26 mouse cellular contexts compared by ENCODE assay signal in the genomic region with DNA sequence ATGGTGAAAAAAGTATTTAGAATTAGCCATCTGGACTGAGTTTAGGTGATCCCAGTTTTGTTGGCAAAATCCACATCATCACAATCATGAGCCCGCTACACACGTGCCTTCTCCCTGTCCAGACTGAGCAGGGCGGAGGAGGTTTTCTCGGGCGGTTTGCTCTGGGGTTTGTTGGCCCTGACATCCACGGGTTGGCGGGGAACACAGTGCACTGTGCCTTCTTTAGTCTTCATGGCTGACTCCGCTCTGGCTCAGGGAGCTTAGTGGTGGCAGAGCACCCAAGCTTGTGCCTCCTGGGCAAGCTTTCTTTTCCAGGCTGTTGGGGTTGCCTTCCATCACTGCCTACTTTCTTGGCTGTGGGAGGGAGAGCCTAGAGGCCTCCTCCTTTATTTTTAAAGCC. TPM values are rescaled to one million over a fixed set of nuclear protein-coding genes. Genes with fewer than 3 reads are reported as not detected.
DNase-seq lines count a peak whose midpoint lies in the region; ATAC-seq and TF ChIP-seq lines count a peak whose summit lies in the region.
"Had no signal": no experiment of that assay in that cellular context is flagged by ENCODE, and none has a peak within 500 bp of the region (broad histone marks: within the 10 kb centered on the region; RNA-seq: fewer than 3 reads in every experiment).

No protein-coding gene starts in this region.

- H3K27me3 ChIP-seq in cerebellum, adult 2 months (ENCODE audit: control insufficient read depth, insufficient read depth, low read length) = no peaks in the 10 kb centered on the region
- no peaks in the 10 kb centered on the region for H3K27me3 ChIP-seq in midbrain, embryonic 16.5 days (ENCODE audit: control insufficient read depth, insufficient read depth, low read depth, low read length)
- H3K27me3 ChIP-seq: forebrain, embryonic 15.5 days; hindbrain, embryonic 12.5 days; kidney, embryonic 15.5 days; neural tube, embryonic 15.5 days had no signal

- H3K9me3 ChIP-seq in midbrain, embryonic 16.5 days (replicated peaks; ENCODE audit: control insufficient read depth, low read length, poor library complexity, severe bottlenecking) = no peaks in the 10 kb centered on the region
- H3K9me3 ChIP-seq: forebrain, embryonic 15.5 days; hindbrain, embryonic 12.5 days; kidney, embryonic 15.5 days; midbrain, embryonic 10.5 days; neural tube, embryonic 15.5 days had no signal

- H3K27ac ChIP-seq in gastrocnemius, adult 2 months = peak overlapping the region; percentile 43; the same call in 1 of the 2 replicates
- H3K27ac ChIP-seq in cerebellum, adult 2 months (ENCODE audit: insufficient read depth, low read length) = no peak overlapping the region
- H3K27ac ChIP-seq in midbrain, embryonic 16.5 days (ENCODE audit: low read length) = no peak overlapping the region
- H3K27ac ChIP-seq: forebrain, embryonic 15.5 days; heart, adult 2 months; hindbrain, embryonic 12.5 days; kidney, embryonic 15.5 days; macrophage; midbrain, embryonic 10.5 days; neural tube, embryonic 15.5 days; stomach, postnatal 0 days had no signal

- 25% methylated on average over 8 of the region's 8 CpGs for WGBS in cerebellum, adult 2 months
- WGBS in midbrain, embryonic 16.5 days = 91% methylated on average over 8 of the region's 8 CpGs

- H3K36me3 ChIP-seq in midbrain, embryonic 16.5 days (ENCODE audit: control insufficient read depth, insufficient read depth, low read length) = peaks cover 26% of the 10 kb centered on the region

- peak; percentile 55 for DNase-seq in gastrocnemius, adult 2 months
- no peak for DNase-seq in gastrocnemius, adult 8-10 months (ENCODE audit: low spot score in 2 of 2)
- peak; percentile 6 for DNase-seq in brain, embryonic 14.5 days (ENCODE audit: low read depth)
- peak; percentile 53 to 64 for DNase-seq in cerebellum, adult 2 months
- peak; percentile 53 to 66 for DNase-seq in cerebellum, postnatal 25 days
- DNase-seq in adrenal gland, postnatal 10 days = no peak
- DNase-seq: adrenal gland, adult 2 months; gastrocnemius, postnatal 10 days; heart, adult 2 months; kidney, adult 11 months; kidney, postnatal 4 days; layer of hippocampus, adult 9-11 months; liver, postnatal 0 days; right cerebral cortex, adult 18-20 months; thymus, adult 2 months; thymus, postnatal 4 days had no signal

- ATAC-seq in midbrain, embryonic 16.5 days = no peak
- ATAC-seq: forebrain, embryonic 15.5 days; liver, postnatal 0 days; lung, postnatal 0 days had no signal

- H3K4me2 ChIP-seq in midbrain, embryonic 16.5 days (ENCODE audit: low read length) = no peak overlapping the region
- H3K4me2 ChIP-seq: forebrain, embryonic 15.5 days; hindbrain, embryonic 12.5 days; kidney, embryonic 15.5 days; neural tube, embryonic 15.5 days had no signal

- intact Hi-C loops in gastrocnemius, adult 2 months (cut with DNase I) = no loop called here

- no peak overlapping the region for H3K9ac ChIP-seq in midbrain, embryonic 16.5 days (ENCODE audit: low read depth, low read length)
- H3K9ac ChIP-seq: forebrain, embryonic 15.5 days; hindbrain, embryonic 12.5 days; kidney, embryonic 15.5 days; liver, postnatal 0 days; neural tube, embryonic 15.5 days had no signal

- no peaks in the 10 kb centered on the region; the same call in 1 of the 2 replicates for H3K4me1 ChIP-seq in cerebellum, adult 2 months (ENCODE audit: control insufficient read depth, insufficient read depth, low read length)
- no peaks in the 10 kb centered on the region; the same call in 1 of the 2 replicates for H3K4me1 ChIP-seq in midbrain, embryonic 16.5 days (ENCODE audit: control insufficient read depth, insufficient read depth, low read length)
- H3K4me1 ChIP-seq: forebrain, embryonic 15.5 days; hindbrain, embryonic 12.5 days; kidney, embryonic 15.5 days; midbrain, embryonic 10.5 days; neural tube, embryonic 15.5 days had no signal

- no peak for TF ChIP-seq POLR2A in brain, embryonic 14.5 days (IDR thresholded peaks at IDR 0.05; ENCODE audit: borderline replicate concordance, extremely low read depth, insufficient read depth, insufficient read length, poor library complexity, severe bottlenecking)
- TF ChIP-seq POLR2A in cerebellum, adult 2 months (IDR thresholded peaks at IDR 0.05; ENCODE audit: borderline replicate concordance, insufficient read depth, low read length) = no peak

- no peak for TF ChIP-seq CTCF in gastrocnemius, adult 2 months (IDR thresholded peaks at IDR 0.05)
- TF ChIP-seq CTCF in brain, embryonic 14.5 days (IDR thresholded peaks at IDR 0.05; ENCODE audit: borderline replicate concordance, extremely low read depth, insufficient read depth, insufficient read length) = no peak
- TF ChIP-seq CTCF in cerebellum, adult 2 months (IDR thresholded peaks at IDR 0.05; ENCODE audit: borderline replicate concordance, insufficient read depth, low read depth, low read length) = no peak

- no peak overlapping the region for H3K4me3 ChIP-seq in gastrocnemius, adult 2 months
- no peak overlapping the region for H3K4me3 ChIP-seq in cerebellum, adult 2 months (replicated peaks; ENCODE audit: insufficient read depth, low read depth, low read length)
- H3K4me3 ChIP-seq in midbrain, embryonic 16.5 days (ENCODE audit: low read depth, low read length) = no peak overlapping the region
- H3K4me3 ChIP-seq: forebrain, embryonic 15.5 days; heart, adult 2 months; hindbrain, embryonic 12.5 days; kidney, embryonic 15.5 days; midbrain, embryonic 10.5 days; neural tube, embryonic 15.5 days had no signal

RNA-seq across cellular contexts. Expression of gene Rnf145, which starts 41.6 kb away (rescaled TPM):
- total RNA-seq in gastrocnemius, adult 2 months (2021) = 1 to 10 TPM; 6.0 to 7.3 TPM
- total RNA-seq in gastrocnemius, adult 8-10 months (2022) = 10 to 100 TPM in 1 of 4 experiments, 1 to 10 TPM in 3; 5.7 to 12.5 (median 6.9) TPM
- polyA plus RNA-seq in brain, embryonic 14.5 days (2012; rRNA removed) = 179 and 193 TPM in 2 replicates
- polyA plus RNA-seq in cerebellum, adult 2 months (2012; rRNA removed) = 94.2 and 94.6 TPM in 2 replicates
- polyA plus RNA-seq in midbrain, embryonic 16.5 days (2015; fragmentation: Nextera tagmentation; extraction: Ambion mirVana) = 108 and 110 TPM in 2 replicates
- 10 to 100 TPM; 49.3 to 74.8 TPM for total RNA-seq in adrenal gland, postnatal 10 days (2021)

RNA-seq across cellular contexts. Expression of gene Ebf1, which starts 56.7 kb away (rescaled TPM):
- total RNA-seq in gastrocnemius, adult 2 months (2021) = 10 to 100 TPM in 1 of 2 experiments, 1 to 10 TPM in 1; 9.4 to 10.3 TPM
- total RNA-seq in gastrocnemius, adult 8-10 months (2022) = 1 to 10 TPM; 5.1 to 8.0 (median 6.2) TPM
- 33.8 and 53.1 TPM in 2 replicates for polyA plus RNA-seq in brain, embryonic 14.5 days (2012; rRNA removed)
- 24.9 and 26.2 TPM in 2 replicates for polyA plus RNA-seq in cerebellum, adult 2 months (2012; rRNA removed)
- polyA plus RNA-seq in midbrain, embryonic 16.5 days (2015; fragmentation: Nextera tagmentation; extraction: Ambion mirVana) = 52.9 and 53.3 TPM in 2 replicates
- 10 to 100 TPM; 36.1 to 53.0 TPM for total RNA-seq in adrenal gland, postnatal 10 days (2021)
- total RNA-seq: MEL had no signal

Comparison
In these comparisons a context has a peak if more than half of its experiments do, and no peak if none do; other contexts are left out.
1. DNase-seq: peak in gastrocnemius, adult 2 months (single experiment), brain, embryonic 14.5 days (single experiment), cerebellum, adult 2 months (2 of 2) and cerebellum, postnatal 25 days (2 of 2); none in gastrocnemius, adult 8-10 months (0 of 2) and adrenal gland, postnatal 10 days (single experiment).